Mouse (Mus musculus): ENCODE results near the gene Tspan17.

Tspan17 gene

GRCm38 (mm10) chr13:54788740-54789560, at the start of gene Tspan17:
TSS of gene Tspan17 (plus strand) at chr13:54789377.
- DNase-seq (ENCODE audit: low spot score) = peak; percentile 97

DNA sequence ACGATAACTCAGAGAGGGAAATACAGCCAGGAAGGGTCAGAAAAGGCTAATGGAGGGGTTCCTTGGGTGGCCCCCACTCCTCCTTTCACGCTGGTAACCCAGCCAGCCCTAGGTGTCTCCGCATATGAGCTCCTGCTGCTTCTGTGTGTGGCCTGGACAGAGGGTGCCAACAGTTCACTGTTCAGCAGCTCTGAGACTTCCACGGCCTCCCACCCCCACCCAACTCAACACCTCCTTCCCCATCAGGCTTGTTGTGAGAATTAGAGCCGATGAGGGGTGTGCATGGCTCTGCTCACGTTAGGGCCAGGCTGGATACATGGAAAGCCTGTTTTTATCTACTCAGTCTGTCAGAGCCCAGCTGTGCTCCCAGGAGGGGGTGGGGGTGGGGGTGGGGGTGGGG, 43.1 kb upstream of the Tspan17 start:
- no peak for DNase-seq (ENCODE audit: low spot score)

GRCm38 (mm10) chr13:54746896-54747295, 42.3 kb upstream of the Tspan17 start:
- no peak for DNase-seq (ENCODE audit: low spot score)

- no peak for DNase-seq (ENCODE audit: low spot score)
Measured at GRCm38 (mm10) chr13:54748190-54748589, 41.0 kb upstream of the Tspan17 start.

DNA sequence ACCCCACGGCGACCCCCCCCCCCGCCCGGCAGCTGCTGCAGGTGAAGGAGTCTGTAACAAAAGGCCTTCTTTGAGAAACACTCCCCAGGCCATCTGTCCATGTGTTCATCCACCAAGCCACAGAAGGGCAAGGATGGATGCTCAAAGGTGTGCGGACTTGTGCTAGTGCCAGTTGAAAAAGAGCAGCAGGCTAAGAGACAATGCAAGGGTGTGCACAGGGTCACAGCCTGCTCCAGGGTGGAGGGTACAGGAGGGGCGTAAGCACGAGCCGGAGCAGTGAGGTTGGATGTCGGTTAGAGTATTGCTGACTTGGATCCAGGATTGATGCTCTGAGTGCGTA, 40.5 kb upstream of the Tspan17 start:
- DNase-seq (ENCODE audit: low spot score) = no peak

DNA sequence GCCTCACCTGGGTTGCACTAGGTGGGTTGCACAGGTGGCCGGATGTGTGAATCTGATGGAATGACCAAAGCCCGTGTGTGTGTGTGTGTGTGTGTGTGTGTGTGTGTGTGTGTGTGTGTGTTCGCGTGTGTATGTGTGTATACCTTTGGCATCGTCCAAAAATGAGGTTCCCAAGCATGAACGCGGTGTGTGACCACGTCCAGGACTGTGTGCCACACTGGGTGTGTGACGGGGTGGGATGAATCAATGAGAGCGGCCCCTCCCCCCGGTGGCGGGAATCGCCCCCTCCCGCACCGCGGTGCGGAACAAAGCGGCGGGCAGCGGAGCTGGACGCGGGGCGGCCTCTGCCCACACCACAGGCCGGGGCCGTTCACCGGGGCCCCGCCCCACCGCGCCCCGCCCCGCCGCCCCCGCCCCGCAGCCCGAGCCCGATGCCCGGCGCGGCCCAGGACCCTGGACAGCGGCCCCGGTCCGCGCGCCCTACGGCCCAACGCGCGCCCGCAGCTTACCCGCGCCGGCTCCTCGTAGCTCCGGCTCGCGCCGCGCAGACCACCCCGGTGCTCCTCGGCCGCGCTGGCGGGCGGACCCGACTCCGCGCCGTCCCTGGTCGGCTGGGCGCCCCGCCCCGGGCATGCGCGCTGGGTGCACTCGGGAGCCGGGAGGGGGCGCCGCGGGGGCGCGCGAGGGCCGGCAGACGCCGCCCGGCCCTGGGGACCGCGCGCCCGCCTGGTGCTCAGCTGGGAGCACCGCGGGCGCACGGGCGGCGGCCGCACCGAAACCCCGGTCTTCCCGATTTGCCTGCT, 39.9 kb upstream of the Tspan17 start:
- DNase-seq (ENCODE audit: low spot score) = peak; percentile 65

DNA sequence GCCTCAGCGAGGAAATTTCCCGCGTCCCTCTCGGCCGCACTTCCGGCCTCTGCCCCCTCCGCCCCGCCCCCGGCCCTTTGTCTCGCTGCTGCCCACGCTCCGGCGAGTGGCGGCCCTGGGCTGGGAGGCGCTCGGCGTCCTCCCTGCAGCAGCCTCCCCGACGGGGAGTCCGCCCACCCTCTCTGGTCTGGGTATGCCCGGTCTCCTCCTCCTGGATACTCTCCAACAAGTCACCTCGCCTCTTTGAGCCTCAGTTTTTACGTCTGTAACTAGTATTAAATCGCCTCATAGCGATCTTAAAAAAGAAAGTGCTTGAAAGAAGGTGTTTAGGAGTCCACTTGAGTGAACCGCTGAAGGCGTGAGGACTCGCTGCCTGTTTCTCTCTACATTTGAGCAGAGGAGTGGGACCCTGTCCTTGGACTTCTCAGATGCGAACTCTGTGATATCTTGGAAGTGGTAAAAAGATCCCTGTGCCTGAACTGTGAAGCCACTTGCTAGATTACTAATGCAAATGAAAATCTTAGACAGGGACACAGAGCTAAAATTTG, 39.2 kb upstream of the Tspan17 start, which contains the start of gene Gprin1:
Gprin1 (minus strand) TSS at position 11 of the 548 bp plus-strand sequence.
- DNase-seq (ENCODE audit: low spot score) = no peak

DNA sequence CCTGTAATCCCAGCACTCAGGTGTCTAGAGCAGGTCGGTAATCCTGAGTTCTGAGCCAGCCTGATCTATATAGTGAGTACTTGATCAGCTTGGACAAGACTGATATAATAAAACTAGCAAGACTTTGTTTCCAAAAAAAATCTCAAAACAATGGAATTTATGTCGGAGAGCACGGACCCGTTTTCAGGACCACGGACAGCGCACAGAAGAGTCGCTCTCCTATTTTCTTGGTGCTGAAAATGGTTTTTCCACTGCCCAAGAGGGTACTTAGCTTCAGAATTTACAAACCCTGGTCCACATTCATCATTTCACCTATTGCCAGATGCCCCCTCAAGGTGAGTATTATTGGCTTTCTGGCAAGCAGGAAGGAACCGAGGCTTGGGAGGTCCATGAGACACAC, 38.5 kb upstream of the Tspan17 start:
- DNase-seq (ENCODE audit: low spot score) = no peak

DNA sequence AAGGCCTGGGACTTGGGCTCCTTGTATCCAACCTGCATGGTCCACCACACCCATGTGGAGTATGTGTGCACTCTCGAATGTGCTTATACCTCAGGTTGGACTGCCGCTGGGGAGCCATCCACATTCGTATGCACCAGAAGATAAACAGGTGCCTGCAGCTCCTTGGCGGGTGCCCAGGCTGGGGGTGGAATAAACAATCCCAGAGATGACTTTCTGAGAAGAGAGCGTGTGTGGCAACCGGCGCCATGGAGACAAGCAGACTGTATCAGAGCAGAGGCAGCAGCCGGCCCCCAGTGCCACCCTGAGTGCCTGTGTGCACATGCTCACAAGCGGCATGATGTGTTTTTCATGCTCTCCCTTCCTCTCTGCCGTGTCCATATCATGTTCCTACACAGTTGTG, 36.5 kb upstream of the Tspan17 start:
- peak; percentile 93 for DNase-seq (ENCODE audit: low spot score)

GRCm38 (mm10) chr13:54753733-54754132, 35.4 kb upstream of the Tspan17 start:
- DNase-seq (ENCODE audit: low spot score) = no peak

GRCm38 (mm10) chr13:54754169-54755080, 34.8 kb upstream of the Tspan17 start:
- no peak for DNase-seq (ENCODE audit: low spot score)

DNA sequence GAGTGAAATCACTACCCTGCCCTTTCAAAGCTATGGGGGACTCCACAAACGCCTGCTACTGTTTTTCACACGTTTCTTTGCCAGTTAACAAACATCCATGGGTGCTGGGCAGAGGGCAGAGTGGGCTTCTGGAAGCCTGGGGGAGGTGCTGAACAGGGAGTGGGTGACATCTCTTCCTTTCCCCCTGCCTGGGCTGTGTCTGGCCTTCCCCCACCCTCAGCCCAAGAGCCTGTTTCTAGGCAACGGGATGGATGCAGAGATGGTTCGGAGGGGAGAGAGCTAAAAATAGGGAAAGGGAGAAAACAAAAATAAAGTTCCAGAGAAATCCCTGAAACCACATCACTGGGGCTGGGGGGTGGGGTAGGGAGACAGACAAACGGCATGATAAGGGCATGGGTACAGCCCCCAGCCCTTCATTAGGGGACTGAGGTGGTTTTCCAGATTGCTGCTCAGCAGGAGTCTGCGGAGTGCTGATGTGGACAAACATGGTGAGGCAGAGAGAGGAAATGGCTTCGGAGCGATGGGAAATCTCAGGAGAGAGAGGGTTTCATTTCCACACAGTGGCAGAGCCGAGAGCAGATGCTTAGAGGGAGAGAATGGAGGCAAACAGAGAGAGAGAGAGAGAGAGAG, 33.9 kb upstream of the Tspan17 start:
- no peak for DNase-seq (ENCODE audit: low spot score)

- DNase-seq (ENCODE audit: low spot score) = no peak
Measured at GRCm38 (mm10) chr13:54756156-54756712, 32.9 kb upstream of the Tspan17 start.

- no peak for DNase-seq (ENCODE audit: low spot score)
Measured at GRCm38 (mm10) chr13:54757093-54757830, 31.9 kb upstream of the Tspan17 start.

DNA sequence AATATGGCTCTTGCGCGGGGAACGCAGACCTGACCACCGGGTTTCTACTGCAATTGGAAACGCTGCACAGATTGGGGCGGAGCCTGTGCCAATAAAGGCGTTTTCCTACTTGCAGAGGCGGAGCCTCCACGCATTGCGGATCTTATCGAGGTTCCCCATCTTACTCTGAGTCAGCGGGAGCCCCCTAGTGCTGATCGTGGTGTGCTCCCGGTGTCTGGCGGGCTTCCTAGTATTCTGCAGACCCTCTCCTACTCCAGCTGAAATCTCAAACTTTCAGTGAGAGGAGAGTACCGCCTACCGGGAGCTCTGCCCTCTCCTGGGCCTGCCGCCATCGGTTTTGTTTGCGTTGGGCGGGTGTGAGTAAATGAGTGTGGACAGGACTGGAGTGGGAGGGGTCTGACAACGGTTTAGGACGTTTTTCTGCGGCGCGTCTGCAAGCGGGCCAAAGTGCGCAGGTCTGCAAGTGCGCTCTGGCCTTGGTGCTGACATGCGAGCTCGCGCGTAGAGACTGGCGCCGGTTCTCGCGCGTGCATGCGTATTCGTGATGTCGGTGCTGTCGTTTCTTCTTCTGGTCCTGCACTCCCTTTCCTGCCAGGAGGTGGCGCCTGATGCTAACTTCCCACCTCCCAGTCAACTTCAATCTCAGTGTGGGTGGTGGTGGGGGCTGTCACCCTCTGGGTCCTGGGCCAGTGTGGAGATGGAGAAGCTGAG, 31.0 kb upstream of the Tspan17 start:
- peak; percentile 92 for DNase-seq (ENCODE audit: low spot score)

GRCm38 (mm10) chr13:54758756-54759470, 30.3 kb upstream of the Tspan17 start:
- DNase-seq (ENCODE audit: low spot score) = no peak

GRCm38 (mm10) chr13:54759496-54759895, 29.7 kb upstream of the Tspan17 start:
- no peak for DNase-seq (ENCODE audit: low spot score)

- DNase-seq (ENCODE audit: low spot score) = peak; percentile 89
Measured at GRCm38 (mm10) chr13:54760164-54760795, 28.9 kb upstream of the Tspan17 start.

GRCm38 (mm10) chr13:54760906-54761305, 28.3 kb upstream of the Tspan17 start:
- no peak for DNase-seq (ENCODE audit: low spot score)

Measured in layer of hippocampus, adult 11-12 months (tissue).